In genomic region chr2:68020251-68020680, GRCm38 (mm10) we compare ENCODE assay signal across 11 mouse cellular contexts.
DNase-seq lines count a peak whose midpoint lies in the region.
"Had no signal": no experiment of that assay in that cellular context is flagged by ENCODE, and none has a peak within 500 bp of the region (broad histone marks: within the 10 kb centered on the region; RNA-seq: fewer than 3 reads in every experiment).

No protein-coding gene starts in this region.

- peak; percentile 35 for DNase-seq in layer of hippocampus, adult 11-12 months (ENCODE audit: low spot score)
- DNase-seq in layer of hippocampus, postnatal 25 days (ENCODE audit: extremely low spot score in 1 of 2, low spot score in 1 of 2), result no peak
- DNase-seq in cerebellum, adult 11-12 months, result peak; percentile 60
- DNase-seq in cerebellum, postnatal 36 days, result peak; percentile 33 to 56
- peak; percentile 23 to 44 for DNase-seq in left cerebral cortex, adult 9 months (ENCODE audit: low spot score in 2 of 2)
- DNase-seq in embryo, embryonic 10.5 days (ENCODE audit: low spot score), result no peak
- DNase-seq in lung, adult 18-20 months, result no peak
- DNase-seq in gastrocnemius, adult 18-20 months (ENCODE audit: low spot score), result no peak
- DNase-seq: adrenal gland, postnatal 14 days; embryo, embryonic 11 days; liver, postnatal 0 days had no signal

Comparison
In these comparisons a context has a peak if more than half of its experiments do, and no peak if none do; other contexts are left out.
1. DNase-seq: peak in layer of hippocampus, adult 11-12 months (single experiment), cerebellum, adult 11-12 months (single experiment), cerebellum, postnatal 36 days (2 of 2) and left cerebral cortex, adult 9 months (2 of 2); none in layer of hippocampus, postnatal 25 days (0 of 2), embryo, embryonic 10.5 days (single experiment), lung, adult 18-20 months (0 of 2) and gastrocnemius, adult 18-20 months (single experiment).